Mouse (Mus musculus): ENCODE data around the gene Zc3h13.

Zc3h13 gene

GRCm38 (mm10) chr14:75284193-75284915 is at the start of gene Zc3h13:
Zc3h13 (plus strand) TSS chr14:75284373.
- peak; percentile 93 for DNase-seq (ENCODE audit: low read depth)

- DNase-seq (ENCODE audit: low read depth): no peak
These were observed 48.6 kb upstream of the Zc3h13 start for GRCm38 (mm10) chr14:75235552-75235951.

GRCm38 (mm10) chr14:75235955-75236635 is 48.1 kb upstream of the Zc3h13 start:
- no peak for DNase-seq (ENCODE audit: low read depth)

GRCm38 (mm10) chr14:75236636-75237003 is 47.6 kb upstream of the Zc3h13 start:
- no peak for DNase-seq (ENCODE audit: low read depth)

GRCm38 (mm10) chr14:75237096-75237495 is 47.1 kb upstream of the Zc3h13 start:
- no peak for DNase-seq (ENCODE audit: low read depth)

- DNase-seq (ENCODE audit: low read depth): peak; percentile 90
These were observed 46.0 kb upstream of the Zc3h13 start for GRCm38 (mm10) chr14:75238054-75238692.

- no peak for DNase-seq (ENCODE audit: low read depth)
These were observed 42.1 kb upstream of the Zc3h13 start, which contains the start of gene Cpb2 for GRCm38 (mm10) chr14:75242087-75242486. Cpb2 (plus strand) TSS chr14:75242287.

- no peak for DNase-seq (ENCODE audit: low read depth)
These were observed 37.9 kb upstream of the Zc3h13 start for GRCm38 (mm10) chr14:75246024-75247000.

GRCm38 (mm10) chr14:75250432-75250831 is 33.7 kb upstream of the Zc3h13 start:
- DNase-seq (ENCODE audit: low read depth): no peak

GRCm38 (mm10) chr14:75256521-75256920 is 27.7 kb upstream of the Zc3h13 start:
- peak; percentile 56 for DNase-seq (ENCODE audit: low read depth)

- DNase-seq (ENCODE audit: low read depth): peak; percentile 19
These were observed 14.6 kb upstream of the Zc3h13 start for GRCm38 (mm10) chr14:75269531-75269930.

GRCm38 (mm10) chr14:75279716-75280115 is 4.5 kb upstream of the Zc3h13 start:
- DNase-seq (ENCODE audit: low read depth): no peak

GRCm38 (mm10) chr14:75280406-75280805 is 3.8 kb upstream of the Zc3h13 start:
- no peak for DNase-seq (ENCODE audit: low read depth)

GRCm38 (mm10) chr14:75283609-75284192 is 472 bp upstream of the Zc3h13 start:
- no peak for DNase-seq (ENCODE audit: low read depth)

GRCm38 (mm10) chr14:75301081-75301480 is 16.9 kb downstream of the Zc3h13 start:
- peak; percentile 81 for DNase-seq (ENCODE audit: low read depth)

GRCm38 (mm10) chr14:75303807-75304206 is 19.6 kb downstream of the Zc3h13 start:
- DNase-seq (ENCODE audit: low read depth): no peak

- DNase-seq (ENCODE audit: low read depth): no peak
These were observed 23.7 kb downstream of the Zc3h13 start for GRCm38 (mm10) chr14:75307855-75308254.

- DNase-seq (ENCODE audit: low read depth): peak; percentile 50
These were observed 25.3 kb downstream of the Zc3h13 start for GRCm38 (mm10) chr14:75309336-75309992.

- no peak for DNase-seq (ENCODE audit: low read depth)
These were observed 30.3 kb downstream of the Zc3h13 start for GRCm38 (mm10) chr14:75314484-75314883.

- peak; percentile 58 for DNase-seq (ENCODE audit: low read depth)
These were observed 34.6 kb downstream of the Zc3h13 start for GRCm38 (mm10) chr14:75318736-75319135.

GRCm38 (mm10) chr14:75320269-75320668 is 36.1 kb downstream of the Zc3h13 start:
- DNase-seq (ENCODE audit: low read depth): peak; percentile 85

All from 416B (cell line).